Mouse (Mus musculus): ENCODE results near the gene Cpe.

GRCm38 (mm10) chr8:64640599-64640998, 52.3 kb downstream of the Cpe start:
- TF ChIP-seq GATA1 (IDR thresholded peaks at IDR 0.05; ENCODE audit: low read length) (no peak), TAL1 (IDR thresholded peaks at IDR 0.05; ENCODE audit: low read length) (no peak)

Data from erythroblast, embryonic 14.5 days (primary cell).